Mouse (Mus musculus) limb, embryonic 10.5 days (tissue): ENCODE data around the gene Junb. TPM values are rescaled to one million over a fixed set of nuclear protein-coding genes. Genes with fewer than 3 reads are reported as not detected.

Source experiments
- DNase-seq: peaks from one replicate; pipeline ENCODE4 v3.0.0-alpha.2; 2017; ENCODE audit warnings: low spot score
- H3K27ac ChIP-seq: fragments of 300-500 bp; sonication (generic); 2 replicates; pipeline ENCODE4 v1.5.1; 2016; ENCODE audit warnings: mild to moderate bottlenecking
- H3K27me3 ChIP-seq: fragments of 300-500 bp; sonication (generic); 2 replicates; pipeline ENCODE4 v1.6.1; 2016; ENCODE audit warnings: low read depth, mild to moderate bottlenecking; ENCODE audit not compliant: poor library complexity, severe bottlenecking
- H3K36me3 ChIP-seq: fragments of 300-500 bp; sonication (generic); 2 replicates; pipeline ENCODE4 v1.6.1; 2016; ENCODE audit warnings: mild to moderate bottlenecking, moderate library complexity
- H3K4me1 ChIP-seq: fragments of 300-500 bp; sonication (generic); 2 replicates; pipeline ENCODE4 v1.6.1; 2016
- H3K4me3 ChIP-seq: fragments of 300-500 bp; sonication (generic); 2 replicates; pipeline ENCODE4 v1.5.1; 2016; ENCODE audit warnings: mild to moderate bottlenecking, moderate library complexity
- H3K9me3 ChIP-seq: fragments of 300-500 bp; sonication (generic); replicated peaks from 2 replicates; pipeline ENCODE4 v1.6.1; 2016; ENCODE audit warnings: mild to moderate bottlenecking
- WGBS: fragments of 180-500 bp; shearing (Covaris S2); methylation state at CpG from one replicate; pipeline ENCODE4 v1.1.7; 2016; 5-methylcytosine and 5-hydroxymethylcytosine counted together
- polyA plus RNA-seq: library from polyadenylated mRNA; unstranded; fragments of >200 nt; fragmentation: Nextera tagmentation; extraction: Ambion mirVana; gene quantifications from 2 replicates; pipeline ENCODE4 v1.2.1, GENCODE M21; 2016

Gene Junb
- polyA plus RNA-seq, 1 experiment from 2014 or later: 9.9 TPM

DNA sequence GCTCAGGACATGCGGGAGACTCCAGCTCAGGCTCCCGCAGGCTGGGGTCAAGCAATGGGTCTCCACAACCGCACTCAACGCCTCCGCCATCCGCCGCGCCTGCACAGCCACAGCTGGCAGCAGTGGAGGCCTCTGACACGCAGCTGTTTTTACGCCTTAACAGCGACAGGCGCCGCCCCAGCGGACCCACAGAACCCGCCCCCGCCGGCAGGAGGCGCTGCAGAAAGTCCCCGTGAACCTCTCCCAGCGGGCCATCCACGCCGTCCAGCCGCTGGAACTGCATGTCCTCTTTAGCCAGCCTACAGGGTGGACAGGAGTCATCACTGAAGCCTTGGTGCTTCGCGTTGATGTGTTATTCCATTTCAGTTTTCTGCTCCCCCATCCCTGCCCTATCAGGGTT is 29.2 kb upstream of the Junb start:
- no peak overlapping the region for H3K27ac ChIP-seq
- H3K27me3 ChIP-seq: peaks cover 56% of the 10 kb centered on the region
- H3K4me3 ChIP-seq: no peak overlapping the region; the same call in 1 of the 2 replicates
- no peaks in the 10 kb centered on the region for H3K36me3 ChIP-seq
- H3K9me3 ChIP-seq: no peaks in the 10 kb centered on the region
- peaks cover 11% of the 10 kb centered on the region for H3K4me1 ChIP-seq
- DNase-seq: peak; percentile 52
- WGBS: 13% methylated on average over 25 of the region's 25 CpGs

DNA sequence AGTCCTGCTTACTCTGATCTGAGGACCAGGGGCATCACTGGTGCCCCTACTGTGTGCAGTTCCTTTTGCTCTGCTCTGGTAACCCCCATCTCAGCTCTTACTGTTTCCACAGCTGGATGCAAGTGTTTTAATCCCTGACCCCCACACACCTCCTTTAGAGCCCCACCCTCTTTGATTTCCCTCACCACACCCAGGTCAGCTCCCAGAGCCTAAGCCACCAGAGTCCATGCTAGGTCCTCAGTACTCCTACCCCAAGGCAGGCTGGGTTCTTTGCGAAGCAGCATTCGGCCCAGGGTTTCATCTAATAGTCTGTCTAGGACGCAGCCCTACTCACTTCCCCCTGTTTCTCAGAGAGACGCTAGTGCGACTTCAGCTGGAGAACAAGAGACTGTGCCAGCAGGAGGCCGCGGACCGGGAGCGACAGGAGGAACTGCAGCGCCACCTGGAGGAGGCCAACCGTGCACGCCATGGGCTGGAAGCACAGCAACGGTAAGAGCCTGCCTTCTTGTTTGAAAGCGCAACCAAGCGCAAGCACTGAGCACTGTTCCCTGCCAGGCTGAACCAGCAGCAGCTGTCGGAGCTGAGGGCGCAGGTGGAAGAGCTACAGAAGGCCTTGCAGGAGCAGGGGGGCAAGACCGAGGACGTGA is 19.3 kb upstream of the Junb start:
- H3K4me3 ChIP-seq: peak overlapping the region; percentile 27
- no peaks in the 10 kb centered on the region for H3K9me3 ChIP-seq
- H3K36me3 ChIP-seq: no peaks in the 10 kb centered on the region
- peak; percentile 92 for DNase-seq
- H3K27me3 ChIP-seq: peaks cover 52% of the 10 kb centered on the region
- peak overlapping the region; percentile 47 for H3K27ac ChIP-seq
- peaks cover 15% of the 10 kb centered on the region for H3K4me1 ChIP-seq
- 6% methylated on average over 19 of the region's 19 CpGs for WGBS

DNA sequence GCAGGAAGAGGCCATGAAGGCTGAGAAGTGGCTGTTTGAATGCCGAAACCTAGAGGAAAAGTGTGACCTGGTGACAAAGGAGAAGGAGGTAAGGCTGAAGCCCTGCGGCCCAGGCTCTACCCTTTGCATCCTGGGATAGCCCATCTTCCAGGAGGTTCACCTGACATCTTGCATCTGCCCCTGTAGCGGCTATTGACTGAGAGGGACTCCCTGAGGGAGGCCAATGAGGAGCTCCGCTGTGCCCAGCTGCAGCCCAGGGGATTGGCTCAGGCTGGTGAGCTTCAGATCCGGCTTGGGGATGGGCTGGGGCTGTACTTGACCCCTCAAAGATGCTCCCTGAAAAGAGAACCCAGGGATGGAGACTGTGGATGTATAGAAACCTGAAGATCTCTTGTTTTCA is 18.5 kb upstream of the Junb start:
- peaks cover 55% of the 10 kb centered on the region for H3K27me3 ChIP-seq
- peaks cover 15% of the 10 kb centered on the region for H3K4me1 ChIP-seq
- no peak overlapping the region for H3K4me3 ChIP-seq
- no peak overlapping the region for H3K27ac ChIP-seq
- WGBS: 76% methylated on average over 5 of the region's 5 CpGs
- no peaks in the 10 kb centered on the region for H3K9me3 ChIP-seq
- no peaks in the 10 kb centered on the region for H3K36me3 ChIP-seq
- no peak for DNase-seq

DNA sequence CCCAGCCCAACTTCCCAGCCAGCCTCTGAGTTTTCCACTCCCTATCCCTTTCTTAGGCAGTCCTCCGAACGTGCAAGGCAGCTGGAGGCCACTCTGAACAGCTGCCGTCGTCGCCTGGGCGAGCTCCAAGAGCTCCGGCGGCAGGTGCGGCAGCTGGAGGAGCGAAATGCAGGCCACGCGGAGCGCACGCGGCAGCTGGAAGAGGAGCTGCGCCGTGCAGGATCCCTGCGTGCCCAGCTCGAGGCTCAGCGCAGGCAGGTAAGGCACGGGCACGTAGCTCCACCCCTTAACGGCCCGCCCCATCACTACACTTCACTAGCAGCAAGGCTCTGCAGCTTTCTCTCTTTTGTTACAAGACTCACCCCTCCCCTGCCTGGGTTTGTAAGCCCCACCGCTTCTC is 17.2 kb upstream of the Junb start:
- Histone ChIP-seq H3K4me3 (peak overlapping the region; percentile 24), H3K9me3 (no peaks in the 10 kb centered on the region), H3K27ac (peak overlapping the region; percentile 56; the same call in 1 of the 2 replicates), H3K36me3 (no peaks in the 10 kb centered on the region), H3K27me3 (peaks cover 60% of the 10 kb centered on the region), H3K4me1 (peaks cover 21% of the 10 kb centered on the region)
- WGBS: 25% methylated on average over 25 of the region's 25 CpGs
- DNase-seq: peak; percentile 43

DNA sequence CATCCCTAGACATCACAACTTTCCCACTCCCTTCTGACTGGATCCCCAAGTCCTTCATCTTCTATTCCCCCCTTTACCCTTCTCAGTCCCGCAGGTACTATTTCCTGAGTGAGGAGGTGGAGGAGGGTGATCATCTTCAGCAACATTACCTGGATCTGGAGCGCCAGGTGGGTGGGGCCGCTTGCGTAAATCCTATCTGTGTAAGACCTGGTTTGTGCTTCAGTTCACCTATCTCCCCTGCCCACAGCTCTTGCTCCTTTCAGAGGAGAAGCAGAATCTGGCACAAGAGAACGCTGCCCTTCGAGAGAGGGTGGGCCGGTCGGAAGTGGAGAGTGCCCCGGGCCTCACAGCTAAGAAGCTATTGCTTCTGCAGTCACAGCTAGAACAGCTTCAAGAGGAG is 15.9 kb upstream of the Junb start:
- DNase-seq: no peak
- Histone ChIP-seq H3K27me3 (peaks cover 60% of the 10 kb centered on the region), H3K9me3 (no peaks in the 10 kb centered on the region), H3K4me3 (no peak overlapping the region), H3K27ac (no peak overlapping the region), H3K4me1 (peaks cover 32% of the 10 kb centered on the region), H3K36me3 (no peaks in the 10 kb centered on the region)
- WGBS: 93% methylated on average over 9 of the region's 9 CpGs

DNA sequence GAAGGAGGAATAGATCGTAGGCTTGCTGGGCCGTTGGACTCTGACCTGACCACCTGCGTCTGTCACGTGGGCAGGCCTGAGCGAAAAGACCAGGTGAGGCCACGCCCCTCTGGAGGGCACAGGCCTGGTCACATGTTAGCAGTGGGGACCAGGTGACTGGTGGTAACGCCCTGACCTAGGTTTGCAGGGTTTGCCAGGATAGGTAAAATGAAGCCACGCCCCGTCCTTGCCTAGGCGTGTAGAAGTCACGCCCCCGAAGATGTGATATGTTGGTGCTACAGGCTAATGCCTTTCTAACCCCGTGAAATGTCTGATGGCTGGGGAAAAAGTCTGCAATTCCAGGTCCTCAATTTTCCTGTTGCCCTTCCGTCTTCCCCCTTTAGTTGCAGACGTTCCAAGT is 12.3 kb upstream of the Junb start:
- WGBS: 1% methylated on average over 15 of the region's 15 CpGs
- no peak for DNase-seq
- Histone ChIP-seq H3K27me3 (peaks cover 57% of the 10 kb centered on the region), H3K36me3 (no peaks in the 10 kb centered on the region), H3K27ac (peak overlapping the region; percentile 87), H3K4me1 (peaks cover 34% of the 10 kb centered on the region), H3K4me3 (peak overlapping the region; percentile 73), H3K9me3 (no peaks in the 10 kb centered on the region)

DNA sequence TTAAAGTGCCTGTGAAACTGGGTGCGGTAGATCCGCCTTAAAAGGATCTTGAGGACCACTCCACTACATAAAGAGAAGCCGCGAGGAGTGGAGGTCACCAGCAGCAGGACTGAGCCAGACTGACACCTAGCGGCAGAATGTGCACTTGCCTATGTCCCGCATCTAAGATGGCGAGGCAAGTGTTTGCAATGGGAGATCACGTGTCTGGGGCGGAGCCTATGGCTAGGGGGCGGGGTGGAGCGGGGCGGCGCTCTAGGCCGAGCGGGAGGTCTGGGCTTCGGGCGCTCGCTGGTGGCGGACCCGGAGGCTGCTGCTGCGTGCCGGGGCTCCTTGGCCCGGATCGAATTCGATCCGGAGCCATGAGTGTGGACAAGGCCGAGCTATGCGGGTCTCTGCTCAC is 11.8 kb upstream of the Junb start, which contains the start of gene Hook2:
Gene Hook2, plus strand, starts transcription at position 255 of the 400 bp plus-strand sequence.
- H3K4me3 ChIP-seq: peak within 1 kb of the TSS; percentile 73
- H3K27me3 ChIP-seq: peaks cover 52% of the 10 kb centered on the region
- DNase-seq: peak; percentile 96
- WGBS: under 1% methylated on average over 28 of the region's 28 CpGs
- no peaks in the 10 kb centered on the region for H3K9me3 ChIP-seq
- H3K27ac ChIP-seq: peak within 1 kb of the TSS; percentile 87
- H3K36me3 ChIP-seq: no peaks in the 10 kb centered on the region
- peaks cover 35% of the 10 kb centered on the region for H3K4me1 ChIP-seq

DNA sequence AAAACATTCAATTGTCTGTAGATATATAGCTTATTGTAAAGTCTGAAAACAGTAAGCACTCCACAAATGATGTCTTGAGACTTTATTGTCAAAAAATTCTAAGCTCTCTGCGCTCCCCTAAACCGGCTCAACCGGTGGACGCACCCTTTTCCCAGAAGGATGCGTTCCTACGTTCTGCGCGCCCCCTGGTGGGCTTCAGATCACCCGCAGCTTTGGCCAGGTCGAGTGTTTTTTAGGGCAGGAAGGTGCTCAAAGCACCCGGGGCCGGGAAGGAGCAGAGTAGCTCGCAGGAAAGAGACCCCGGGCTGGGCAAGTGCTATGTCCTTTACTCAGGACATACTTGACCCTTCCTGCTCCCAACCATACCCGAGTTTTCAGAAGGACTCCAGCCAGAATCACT is 11.3 kb upstream of the Junb start:
- Histone ChIP-seq H3K36me3 (no peaks in the 10 kb centered on the region), H3K27ac (peak overlapping the region; percentile 87), H3K27me3 (peaks cover 47% of the 10 kb centered on the region), H3K4me3 (peak overlapping the region; percentile 73), H3K9me3 (no peaks in the 10 kb centered on the region), H3K4me1 (peaks cover 40% of the 10 kb centered on the region)
- under 1% methylated on average over 15 of the region's 15 CpGs for WGBS
- peak; percentile 95 for DNase-seq

DNA sequence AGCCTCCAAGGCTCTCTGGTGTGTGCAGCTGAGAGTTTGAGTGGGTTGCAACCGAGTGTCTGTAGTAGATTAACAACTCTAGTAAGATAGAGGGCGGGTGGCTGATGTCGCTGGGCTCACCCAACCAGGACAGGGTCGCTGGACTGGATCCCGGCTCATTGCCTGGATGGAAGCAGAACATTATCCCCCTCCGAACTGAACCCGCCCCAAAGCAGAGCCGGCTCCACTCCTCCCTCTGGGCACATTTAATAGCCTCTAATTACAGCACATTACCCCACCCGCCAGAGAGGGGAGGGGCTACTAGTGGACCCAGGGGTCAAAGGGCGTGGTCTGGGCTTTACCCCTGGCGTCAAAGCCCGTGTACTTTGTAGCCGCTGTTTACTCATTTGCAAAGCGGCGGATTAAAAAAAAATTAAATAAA is 10.8 kb upstream of the Junb start:
- peak overlapping the region; percentile 73 for H3K4me3 ChIP-seq
- peak; percentile 43 for DNase-seq
- no peaks in the 10 kb centered on the region for H3K36me3 ChIP-seq
- WGBS: 9% methylated on average over 15 of the region's 15 CpGs
- peaks cover 42% of the 10 kb centered on the region for H3K27me3 ChIP-seq
- H3K9me3 ChIP-seq: no peaks in the 10 kb centered on the region
- H3K4me1 ChIP-seq: peaks cover 45% of the 10 kb centered on the region
- peak overlapping the region; percentile 87 for H3K27ac ChIP-seq

DNA sequence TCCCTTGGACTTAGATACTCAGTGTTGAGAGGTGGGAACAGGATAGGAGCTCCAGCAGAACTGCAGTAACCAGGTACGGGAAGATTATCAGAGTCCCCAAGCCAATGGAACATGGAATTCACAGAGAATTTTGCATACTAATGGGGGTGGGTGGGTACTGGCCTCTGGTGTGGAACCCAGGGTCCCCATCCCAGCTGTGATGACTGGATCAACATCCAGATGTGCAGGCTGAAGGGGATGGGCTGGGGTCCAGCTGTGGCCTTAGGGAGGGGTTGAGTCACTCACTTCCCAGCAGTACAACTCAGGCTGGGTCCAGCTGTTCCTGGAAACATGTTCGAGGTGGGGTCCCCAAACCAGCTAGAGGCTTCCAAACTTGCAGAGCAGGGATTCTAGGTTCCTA is 9.4 kb upstream of the Junb start:
- no peak for DNase-seq
- Histone ChIP-seq H3K4me1 (peaks cover 54% of the 10 kb centered on the region), H3K27me3 (peaks cover 28% of the 10 kb centered on the region; the same call in 1 of the 2 replicates), H3K9me3 (no peaks in the 10 kb centered on the region), H3K4me3 (no peak overlapping the region), H3K27ac (no peak overlapping the region; the same call in 1 of the 2 replicates), H3K36me3 (no peaks in the 10 kb centered on the region)
- 75% methylated on average over 2 of the region's 2 CpGs for WGBS

DNA sequence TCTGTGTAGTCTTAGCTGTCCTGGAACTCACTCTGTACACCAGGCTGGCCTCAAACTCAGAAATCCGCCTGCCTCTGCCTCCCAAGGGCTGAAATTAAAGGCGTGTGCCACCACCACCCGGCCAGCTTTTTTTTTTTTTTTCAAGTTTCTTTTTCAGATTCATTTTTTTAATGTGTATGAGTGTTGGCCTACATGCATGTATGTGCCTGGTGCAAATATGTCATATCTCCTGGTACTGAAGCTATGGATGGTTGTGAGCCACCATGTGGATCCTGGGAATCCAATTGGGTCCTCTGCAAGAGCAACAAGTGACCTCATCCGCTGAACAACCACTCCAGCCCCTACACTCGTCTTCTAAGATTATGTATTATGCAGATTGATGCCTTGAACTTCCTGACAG is 8.9 kb upstream of the Junb start:
- Histone ChIP-seq H3K27me3 (peaks cover 24% of the 10 kb centered on the region; the same call in 1 of the 2 replicates), H3K4me3 (no peak overlapping the region), H3K4me1 (peaks cover 55% of the 10 kb centered on the region), H3K9me3 (no peaks in the 10 kb centered on the region), H3K27ac (no peak overlapping the region), H3K36me3 (no peaks in the 10 kb centered on the region)
- WGBS: 85% methylated on average over 5 of the region's 5 CpGs
- DNase-seq: no peak

DNA sequence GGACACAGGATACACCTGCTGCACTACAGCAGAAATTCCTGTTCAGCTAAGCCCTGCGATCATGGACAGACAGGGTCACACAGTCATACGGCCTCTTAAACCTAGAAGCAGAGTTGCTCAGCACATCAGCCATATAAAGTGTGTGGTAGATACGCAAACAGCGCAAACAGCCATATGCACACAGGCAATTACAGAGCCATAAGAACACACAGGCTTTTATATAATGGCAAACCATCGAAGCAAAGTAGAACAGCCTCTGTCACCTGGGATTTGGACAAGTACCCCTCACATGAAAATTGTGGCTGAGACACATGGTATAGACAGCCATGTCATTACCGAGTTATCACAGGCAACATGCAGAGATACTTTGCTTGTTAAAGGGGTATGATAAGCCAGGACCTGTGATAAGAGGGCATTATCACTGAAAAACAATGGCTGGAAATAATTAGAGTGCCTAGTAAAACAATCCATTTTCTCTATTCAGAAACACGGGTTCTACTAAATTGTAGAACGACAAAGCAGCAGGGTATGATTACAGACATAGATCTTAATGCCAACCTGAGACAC is 7.9 kb upstream of the Junb start:
- Histone ChIP-seq H3K4me3 (peak overlapping the region; percentile 66), H3K27ac (peak overlapping the region; percentile 89), H3K27me3 (peaks cover 24% of the 10 kb centered on the region; the same call in 1 of the 2 replicates), H3K4me1 (peaks cover 64% of the 10 kb centered on the region), H3K36me3 (no peaks in the 10 kb centered on the region), H3K9me3 (no peaks in the 10 kb centered on the region)
- 44% methylated on average over 8 of the region's 8 CpGs for WGBS
- no peak for DNase-seq

DNA sequence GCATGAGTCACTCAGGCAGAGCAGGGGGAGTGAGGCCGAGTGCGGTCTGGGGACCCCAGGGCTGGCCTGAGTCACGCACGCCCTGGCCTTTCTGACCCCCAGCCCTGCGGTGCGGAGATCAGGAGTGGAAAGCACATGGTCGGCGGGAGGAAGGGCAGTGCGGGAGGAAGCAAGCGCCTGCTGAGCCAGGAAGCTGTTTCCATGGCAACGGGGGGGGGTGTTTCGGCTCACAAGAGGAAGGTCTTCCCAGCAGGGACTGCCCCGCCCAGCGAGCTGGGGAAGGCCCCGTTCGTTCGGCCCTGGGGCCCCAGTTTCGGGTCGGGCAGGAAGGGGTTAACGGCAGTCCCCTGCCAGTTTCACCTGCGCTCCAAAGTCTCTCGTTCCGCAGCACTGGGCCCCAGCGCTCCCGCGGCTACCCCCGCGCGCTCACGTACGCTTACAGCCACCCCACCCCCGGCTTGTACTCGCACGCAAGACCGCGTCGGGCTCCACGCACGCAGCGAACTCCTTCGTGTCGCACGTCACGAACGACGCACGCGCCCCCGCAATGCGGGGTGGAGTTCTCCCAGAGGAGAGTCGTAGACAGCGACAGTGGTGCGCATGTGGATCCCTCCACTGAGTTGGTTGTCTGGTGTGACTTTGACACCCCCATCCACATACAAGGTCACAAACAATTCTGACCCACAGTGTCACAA is 7.3 kb upstream of the Junb start:
- H3K27me3 ChIP-seq: peaks cover 23% of the 10 kb centered on the region; the same call in 1 of the 2 replicates
- peaks cover 65% of the 10 kb centered on the region for H3K4me1 ChIP-seq
- H3K4me3 ChIP-seq: peak overlapping the region; percentile 66
- H3K36me3 ChIP-seq: no peaks in the 10 kb centered on the region
- no peaks in the 10 kb centered on the region for H3K9me3 ChIP-seq
- WGBS: 0% methylated on average over 53 of the region's 53 CpGs
- H3K27ac ChIP-seq: peak overlapping the region; percentile 89
- peak; percentile 91 for DNase-seq
